Mouse (Mus musculus): ENCODE measurements at regions not wholly inside any gene's neighbourhood (a gene's known extent, or its start where the extent isn't known, plus 50 kb on each side); places are given as distances from the start of the nearest gene placed in this dataset.
A peak's percentile ranks its signal among the peaks of the same experiment; 100 is the strongest.

DNA sequence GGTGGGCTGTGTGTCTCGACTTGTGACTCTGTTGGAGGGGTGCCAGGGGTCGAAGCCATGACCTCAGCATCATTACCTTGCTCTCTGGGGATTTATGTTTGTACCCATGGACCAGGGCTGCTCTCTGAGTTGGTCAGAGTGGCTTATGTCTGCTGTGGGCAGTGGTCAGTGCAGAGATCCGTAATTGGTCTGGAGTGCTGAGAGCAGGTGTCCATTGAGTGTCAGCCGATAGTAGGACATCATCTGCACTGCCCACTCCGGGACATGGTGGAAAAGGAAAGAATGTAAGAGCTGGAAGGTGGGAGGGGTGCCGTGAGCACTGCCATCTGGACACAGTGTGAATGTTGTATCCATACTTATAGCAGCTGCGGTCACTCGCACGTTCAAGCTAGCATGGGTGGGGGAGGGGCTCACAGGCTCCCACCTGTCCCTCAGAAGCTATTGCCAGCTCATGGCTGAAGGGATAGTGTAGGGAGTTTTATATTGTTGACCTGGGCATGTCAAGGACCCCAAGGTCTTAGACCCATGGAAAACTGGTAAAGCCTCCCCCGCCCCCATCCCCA is 94.4 kb upstream of the 1700021F07Rik start:
- DNase-seq: no peak
- peaks cover 24% of the 10 kb centered on the region for H3K4me1 ChIP-seq (replicated peaks; ENCODE audit: control insufficient read depth, insufficient read depth, low read length)
- TF ChIP-seq POLR2A (IDR thresholded peaks at IDR 0.05; ENCODE audit: control insufficient read depth, extremely low read depth, insufficient read depth, low read length, poor library complexity) (no peak), CTCF (IDR thresholded peaks at IDR 0.05; ENCODE audit: borderline replicate concordance, control insufficient read depth, extremely low read depth, insufficient read depth, low read length, poor library complexity) (no peak)
- no peaks in the 10 kb centered on the region for H3K27me3 ChIP-seq (ENCODE audit: control insufficient read depth, insufficient read depth, low read length)
- no peaks in the 10 kb centered on the region for H3K36me3 ChIP-seq (ENCODE audit: control insufficient read depth, insufficient read depth, low read length)
- no peak overlapping the region for H3K4me3 ChIP-seq (ENCODE audit: control insufficient read depth, insufficient read depth, low read length)
- no peak overlapping the region for H3K27ac ChIP-seq (ENCODE audit: control insufficient read depth, insufficient read depth, low read length)
- WGBS: 95% methylated on average over 10 of the region's 10 CpGs

DNA sequence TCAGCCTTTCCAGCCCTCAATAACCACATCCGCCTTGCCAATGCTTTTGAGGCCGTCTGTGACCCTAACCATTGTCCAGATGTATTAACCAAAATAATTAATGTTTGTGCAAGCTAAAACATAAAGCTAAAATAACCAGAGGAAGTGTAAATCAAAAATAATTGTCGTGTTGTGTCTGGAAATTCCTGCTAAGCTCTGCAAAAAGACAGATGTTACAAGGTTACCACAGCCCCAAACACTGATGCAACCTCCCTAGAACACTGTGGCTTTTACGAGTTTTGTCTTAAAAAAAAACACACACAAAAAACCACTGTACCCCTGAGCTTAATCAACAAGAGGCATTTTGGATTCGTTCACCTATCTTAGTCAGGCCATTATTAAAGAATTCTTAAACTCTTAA is 90.5 kb upstream of the 1700021F07Rik start:
- no peak for DNase-seq
- no peak for TF ChIP-seq CTCF (IDR thresholded peaks at IDR 0.05; ENCODE audit: borderline replicate concordance, control insufficient read depth, extremely low read depth, insufficient read depth, low read length, poor library complexity)
- no peak for TF ChIP-seq POLR2A (IDR thresholded peaks at IDR 0.05; ENCODE audit: control insufficient read depth, extremely low read depth, insufficient read depth, low read length, poor library complexity)
- no peaks in the 10 kb centered on the region for H3K27me3 ChIP-seq (ENCODE audit: control insufficient read depth, insufficient read depth, low read length)
- H3K27ac ChIP-seq (ENCODE audit: control insufficient read depth, insufficient read depth, low read length): no peak overlapping the region
- H3K36me3 ChIP-seq (ENCODE audit: control insufficient read depth, insufficient read depth, low read length): no peaks in the 10 kb centered on the region
- H3K4me3 ChIP-seq (ENCODE audit: control insufficient read depth, insufficient read depth, low read length): no peak overlapping the region
- peaks cover 36% of the 10 kb centered on the region for H3K4me1 ChIP-seq (replicated peaks; ENCODE audit: control insufficient read depth, insufficient read depth, low read length)
- 33% methylated on average over 5 of the region's 5 CpGs for WGBS

DNA sequence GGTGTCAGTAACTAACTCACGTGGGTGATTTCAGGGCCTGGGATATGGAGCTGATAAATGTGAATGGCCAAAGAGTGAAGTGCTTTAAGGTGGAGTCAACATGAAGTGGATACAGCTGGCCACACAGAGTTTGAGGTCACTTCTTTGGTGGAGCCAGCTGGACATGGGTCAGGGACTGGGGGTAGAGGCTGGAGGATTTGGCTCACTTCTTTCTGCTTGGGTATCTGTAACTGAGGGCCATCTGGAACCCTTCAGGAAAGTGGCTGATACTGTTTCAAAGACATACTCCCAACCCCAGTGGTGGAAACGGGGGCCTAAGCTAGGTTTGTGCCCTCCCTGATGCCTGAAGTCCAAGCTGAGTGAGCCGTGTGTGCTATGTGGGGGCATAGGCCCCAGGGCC is 90.1 kb upstream of the 1700021F07Rik start:
- DNase-seq: no peak
- 94% methylated on average over 3 of the region's 3 CpGs for WGBS
- H3K27ac ChIP-seq (ENCODE audit: control insufficient read depth, insufficient read depth, low read length): no peak overlapping the region

DNA sequence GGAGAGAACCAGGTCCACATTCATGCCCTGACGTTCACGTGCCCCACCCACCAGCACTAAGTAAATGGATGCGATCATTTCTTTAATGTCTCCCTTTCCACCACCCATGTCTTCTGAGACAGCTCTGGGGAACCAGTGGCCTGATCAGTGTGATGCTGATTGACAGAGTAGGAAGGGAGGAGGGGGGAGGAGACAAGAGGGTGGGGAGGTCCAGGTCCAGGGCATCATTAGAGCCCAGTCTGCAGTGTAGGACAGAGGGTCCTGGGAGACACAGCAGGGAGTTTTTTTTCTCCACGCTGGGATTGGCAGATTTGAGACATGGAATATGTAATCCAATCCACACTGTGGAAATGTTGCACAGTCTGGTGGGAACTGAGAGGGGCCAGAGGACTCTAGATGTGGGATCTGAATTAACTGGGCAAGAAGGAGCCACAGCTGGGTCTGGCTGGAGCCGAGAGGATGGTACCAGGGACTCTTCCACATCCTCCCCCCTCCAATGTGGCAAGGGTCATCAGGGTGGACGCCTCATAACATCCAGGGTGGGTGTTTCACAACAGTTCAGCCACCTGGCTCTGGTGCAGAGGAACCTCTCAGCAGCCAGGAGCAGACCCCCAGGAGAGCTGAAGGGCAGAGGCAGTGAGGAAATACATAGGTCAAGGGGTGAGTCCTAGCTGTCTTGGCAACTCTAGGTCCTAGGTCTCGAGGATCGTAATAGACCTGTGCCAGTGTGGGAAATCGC is 89.3 kb upstream of the 1700021F07Rik start:
- Histone ChIP-seq H3K4me3 (ENCODE audit: control insufficient read depth, insufficient read depth, low read length) (no peak overlapping the region), H3K27ac (ENCODE audit: control insufficient read depth, insufficient read depth, low read length) (no peak overlapping the region), H3K27me3 (ENCODE audit: control insufficient read depth, insufficient read depth, low read length) (no peaks in the 10 kb centered on the region), H3K4me1 (replicated peaks; ENCODE audit: control insufficient read depth, insufficient read depth, low read length) (peaks cover 33% of the 10 kb centered on the region), H3K36me3 (ENCODE audit: control insufficient read depth, insufficient read depth, low read length) (no peaks in the 10 kb centered on the region)
- WGBS: 95% methylated on average over 9 of the region's 9 CpGs
- no peak for DNase-seq
- TF ChIP-seq POLR2A (IDR thresholded peaks at IDR 0.05; ENCODE audit: control insufficient read depth, extremely low read depth, insufficient read depth, low read length, poor library complexity) (no peak), CTCF (IDR thresholded peaks at IDR 0.05; ENCODE audit: borderline replicate concordance, control insufficient read depth, extremely low read depth, insufficient read depth, low read length, poor library complexity) (no peak)

More for the DNA sequence above, 90.1 kb upstream of the 1700021F07Rik start:
- TF ChIP-seq CTCF (IDR thresholded peaks at IDR 0.05; ENCODE audit: borderline replicate concordance, control insufficient read depth, extremely low read depth, insufficient read depth, low read length, poor library complexity): no peak
- TF ChIP-seq POLR2A (IDR thresholded peaks at IDR 0.05; ENCODE audit: control insufficient read depth, extremely low read depth, insufficient read depth, low read length, poor library complexity): no peak
- Histone ChIP-seq H3K27me3 (ENCODE audit: control insufficient read depth, insufficient read depth, low read length) (no peaks in the 10 kb centered on the region), H3K4me1 (replicated peaks; ENCODE audit: control insufficient read depth, insufficient read depth, low read length) (peaks cover 36% of the 10 kb centered on the region), H3K36me3 (ENCODE audit: control insufficient read depth, insufficient read depth, low read length) (no peaks in the 10 kb centered on the region), H3K4me3 (ENCODE audit: control insufficient read depth, insufficient read depth, low read length) (no peak overlapping the region)

DNA sequence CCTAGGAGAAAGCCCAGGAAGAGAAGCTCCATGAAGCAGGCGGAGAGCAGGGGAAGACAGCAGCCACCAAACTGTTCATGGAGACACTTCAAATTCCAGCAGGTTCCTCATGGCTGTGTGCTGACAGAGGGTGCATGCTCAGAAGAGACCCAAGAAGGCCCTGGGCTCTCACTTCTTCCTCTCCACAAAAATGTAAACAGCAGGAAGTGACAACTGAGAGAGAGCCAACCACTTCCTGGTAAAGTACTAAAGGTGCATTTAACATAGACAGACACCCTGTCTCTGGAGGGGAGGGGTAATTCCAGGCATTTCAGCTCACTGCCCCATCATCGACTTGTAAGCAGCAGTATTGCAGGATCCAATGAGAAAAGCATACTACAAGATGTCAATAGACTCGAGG is 85.8 kb upstream of the 1700021F07Rik start:
- Histone ChIP-seq H3K4me1 (replicated peaks; ENCODE audit: control insufficient read depth, insufficient read depth, low read length) (peaks cover 27% of the 10 kb centered on the region), H3K4me3 (ENCODE audit: control insufficient read depth, insufficient read depth, low read length) (no peak overlapping the region), H3K27me3 (ENCODE audit: control insufficient read depth, insufficient read depth, low read length) (no peaks in the 10 kb centered on the region), H3K36me3 (ENCODE audit: control insufficient read depth, insufficient read depth, low read length) (no peaks in the 10 kb centered on the region), H3K27ac (ENCODE audit: control insufficient read depth, insufficient read depth, low read length) (peak overlapping the region; percentile 98)
- 45% methylated on average over 3 of the region's 3 CpGs for WGBS
- DNase-seq: peak; percentile 63
- TF ChIP-seq CTCF (IDR thresholded peaks at IDR 0.05; ENCODE audit: borderline replicate concordance, control insufficient read depth, extremely low read depth, insufficient read depth, low read length, poor library complexity): no peak
- no peak for TF ChIP-seq POLR2A (IDR thresholded peaks at IDR 0.05; ENCODE audit: control insufficient read depth, extremely low read depth, insufficient read depth, low read length, poor library complexity)

DNA sequence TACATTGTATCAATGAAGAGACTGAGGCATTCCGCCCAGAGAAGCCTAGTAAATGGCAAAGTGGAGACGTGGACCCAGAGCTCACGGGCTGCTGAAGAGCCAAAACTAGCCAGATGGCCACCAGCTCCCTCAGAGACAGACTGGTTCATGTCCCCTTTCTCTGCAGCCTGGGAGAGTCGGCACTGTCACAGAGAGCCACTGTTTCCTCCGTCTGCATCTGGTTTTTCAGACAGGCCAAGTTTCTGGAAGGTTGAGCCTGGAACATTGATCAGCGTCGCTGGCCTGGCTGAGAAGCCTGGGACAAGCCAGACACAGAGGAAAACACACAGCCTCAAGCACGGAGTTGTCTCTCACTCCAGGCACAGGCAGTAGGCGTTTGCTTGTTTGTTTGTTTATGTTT is 83.4 kb upstream of the 1700021F07Rik start:
- peaks cover 29% of the 10 kb centered on the region for H3K4me1 ChIP-seq (replicated peaks; ENCODE audit: control insufficient read depth, insufficient read depth, low read length)
- no peak overlapping the region for H3K4me3 ChIP-seq (ENCODE audit: control insufficient read depth, insufficient read depth, low read length)
- no peaks in the 10 kb centered on the region for H3K36me3 ChIP-seq (ENCODE audit: control insufficient read depth, insufficient read depth, low read length)
- H3K27ac ChIP-seq (ENCODE audit: control insufficient read depth, insufficient read depth, low read length): no peak overlapping the region
- TF ChIP-seq CTCF (IDR thresholded peaks at IDR 0.05; ENCODE audit: borderline replicate concordance, control insufficient read depth, extremely low read depth, insufficient read depth, low read length, poor library complexity): no peak
- no peak for TF ChIP-seq POLR2A (IDR thresholded peaks at IDR 0.05; ENCODE audit: control insufficient read depth, extremely low read depth, insufficient read depth, low read length, poor library complexity)
- 96% methylated on average over 9 of the region's 9 CpGs for WGBS
- no peaks in the 10 kb centered on the region for H3K27me3 ChIP-seq (ENCODE audit: control insufficient read depth, insufficient read depth, low read length)
- no peak for DNase-seq

Data from thymus, adult 2 months (tissue).